Mouse (Mus musculus) c-Kit-positive CD71-positive TER-119-negative erythroid progenitor cells, embryonic 14.5 days (primary cell): ENCODE results near the gene Gnas.

Source experiments
- DNase-seq: peaks from one replicate; pipeline ENCODE4 v3.0.0-alpha.2; 2013; ENCODE audit warnings: low read depth

Gene Gnas

GRCm38 (mm10) chr2:174366571-174366970 lies 82.5 kb downstream of the Gnas start:
- DNase-seq: no peak

DNA sequence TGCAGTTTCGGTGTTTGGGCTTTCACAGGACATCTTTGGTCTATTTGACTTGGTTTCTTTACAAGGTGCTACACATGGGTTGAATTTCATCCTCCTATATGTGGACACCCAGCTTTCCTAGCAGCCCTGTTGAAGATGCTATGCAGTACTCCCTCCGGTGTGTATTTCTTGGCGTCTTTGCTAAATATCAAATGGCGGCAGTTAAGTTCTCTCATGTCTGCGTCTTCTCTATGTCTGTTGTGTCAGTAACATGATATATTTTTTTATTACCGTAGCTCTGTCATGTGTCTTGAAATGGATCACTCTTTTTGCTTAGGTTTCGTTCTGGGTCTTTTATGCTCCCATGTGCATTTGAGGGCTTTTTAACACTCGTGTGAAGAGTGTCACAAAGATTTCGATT lies 96.9 kb downstream of the Gnas start:
- DNase-seq: no peak

DNA sequence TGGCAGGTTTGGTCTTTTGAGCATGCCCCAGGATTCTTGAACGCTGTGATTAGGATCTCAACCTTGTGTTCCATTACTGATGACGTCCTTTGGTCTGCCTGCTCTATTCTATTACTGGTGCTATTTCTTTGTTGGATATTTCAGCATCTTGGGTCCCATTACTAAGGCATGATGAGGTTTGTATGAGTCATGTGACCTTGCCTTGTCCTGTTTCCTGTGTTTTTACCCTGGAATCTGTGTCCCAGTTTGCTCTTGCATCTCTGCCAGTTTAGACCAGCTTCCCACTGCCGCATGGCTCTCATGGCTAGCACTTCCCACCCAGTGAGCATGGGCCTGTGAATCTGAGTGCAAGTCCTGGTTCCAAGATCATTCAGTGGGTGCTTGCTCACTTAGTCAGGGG lies 107.8 kb downstream of the Gnas start:
- DNase-seq: no peak

- DNase-seq: no peak
Observed at GRCm38 (mm10) chr2:174392554-174392953, 108.4 kb downstream of the Gnas start.

GRCm38 (mm10) chr2:174393383-174393782 lies 109.3 kb downstream of the Gnas start:
- no peak for DNase-seq
